Mouse (Mus musculus) lung, adult 2 months (tissue): ENCODE measurements around the gene Trp53bp2. TPM values are rescaled to one million over a fixed set of nuclear protein-coding genes. Genes with fewer than 3 reads are reported as not detected.

ENCODE experiments used
- DNase-seq: peaks from one replicate; pipeline ENCODE4 v3.0.0; 2022
- H3K4me1 ChIP-seq: fragments of 200-500 bp; 2 replicates; pipeline ENCODE4 v1.6.1; 2011; ENCODE audit warnings: low read length; ENCODE audit not compliant: control insufficient read depth, insufficient read depth
- H3K4me3 ChIP-seq: fragments of 200-500 bp; replicated peaks from 2 replicates; pipeline ENCODE3; 2011; ENCODE audit warnings: low read depth, mild to moderate bottlenecking, control low read depth, low read length; ENCODE audit errors: extremely low read depth
- CTCF ChIP-seq: fragments of 200-500 bp; IDR thresholded peaks from 2 replicates; pipeline ENCODE4 v1.5.1; 2011; ENCODE audit warnings: mild to moderate bottlenecking, low read length, control low read depth; ENCODE audit not compliant: insufficient read depth
- POLR2A ChIP-seq: fragments of 200-500 bp; IDR thresholded peaks from 2 replicates; pipeline ENCODE4 v1.6.1; 2011; ENCODE audit warnings: low read depth, mild to moderate bottlenecking, control low read depth, low read length, borderline replicate concordance; ENCODE audit errors: extremely low read depth
- WGBS: fragments of 180-500 bp; shearing (Covaris S2); methylation state at CpG from one replicate; pipeline ENCODE4 v1.1.7; 2018; 5-methylcytosine and 5-hydroxymethylcytosine counted together
- polyA plus RNA-seq: library from polyadenylated mRNA; depleted of rRNA; stranded (reverse); fragments of >200 nt; gene quantifications from 2 replicates; pipeline ENCODE4 v1.2.3, GENCODE M21; 2012; rRNA removed

Trp53bp2 gene
- polyA plus RNA-seq, 1 experiment = 43.0 TPM

GRCm38 (mm10) chr1:182505291-182505690 is 96.3 kb downstream of the Trp53bp2 start:
- Histone ChIP-seq H3K4me1 (peaks cover 50% of the 10 kb centered on the region), H3K4me3 (no peak overlapping the region)
- DNase-seq = no peak
- 73% methylated on average over 3 of the region's 3 CpGs for WGBS
- TF ChIP-seq POLR2A (no peak), CTCF (no peak)

DNA sequence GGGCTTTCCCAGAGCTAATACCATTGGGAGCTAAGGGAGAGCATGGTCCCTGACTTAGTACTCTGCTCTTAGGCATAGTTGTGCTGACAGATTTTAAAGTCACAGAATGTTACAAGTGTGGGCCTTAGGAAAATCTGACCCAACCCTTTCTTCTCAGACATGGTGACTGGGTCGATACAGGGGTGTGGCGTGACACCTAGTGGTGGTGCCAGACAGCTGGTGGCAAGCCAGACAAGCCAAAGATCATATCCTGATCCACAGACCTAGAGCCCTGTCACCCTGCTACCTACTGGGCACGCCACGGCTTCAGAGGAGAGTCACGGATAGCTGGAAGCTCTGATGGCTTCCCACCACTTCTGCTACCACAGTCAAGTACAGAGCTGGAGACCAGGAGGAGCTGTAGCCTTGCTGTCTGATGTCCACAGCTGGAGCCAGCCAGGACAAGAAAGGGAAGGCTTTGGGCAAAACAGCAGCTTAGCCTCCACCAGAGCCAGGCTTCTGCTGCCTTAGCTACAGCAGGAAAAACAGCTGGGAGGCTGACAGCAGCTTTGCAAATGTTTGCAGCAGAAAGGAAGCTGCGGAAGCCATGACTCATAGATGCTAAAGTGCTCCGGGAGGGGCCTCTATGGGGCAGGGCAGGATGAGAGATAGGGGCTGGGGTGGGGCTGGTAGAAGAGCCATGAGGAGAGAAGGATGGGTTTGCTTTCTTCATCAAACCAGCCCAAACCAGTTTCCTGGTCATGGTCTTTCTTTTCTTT is 97.4 kb downstream of the Trp53bp2 start:
- 11% methylated on average over 7 of the region's 7 CpGs for WGBS
- DNase-seq = peak; percentile 59
- TF ChIP-seq CTCF (peak; percentile 59), POLR2A (peak; percentile 52; the same call in 1 of the 2 replicates)
- peaks cover 44% of the 10 kb centered on the region for H3K4me1 ChIP-seq
- no peak overlapping the region for H3K4me3 ChIP-seq

DNA sequence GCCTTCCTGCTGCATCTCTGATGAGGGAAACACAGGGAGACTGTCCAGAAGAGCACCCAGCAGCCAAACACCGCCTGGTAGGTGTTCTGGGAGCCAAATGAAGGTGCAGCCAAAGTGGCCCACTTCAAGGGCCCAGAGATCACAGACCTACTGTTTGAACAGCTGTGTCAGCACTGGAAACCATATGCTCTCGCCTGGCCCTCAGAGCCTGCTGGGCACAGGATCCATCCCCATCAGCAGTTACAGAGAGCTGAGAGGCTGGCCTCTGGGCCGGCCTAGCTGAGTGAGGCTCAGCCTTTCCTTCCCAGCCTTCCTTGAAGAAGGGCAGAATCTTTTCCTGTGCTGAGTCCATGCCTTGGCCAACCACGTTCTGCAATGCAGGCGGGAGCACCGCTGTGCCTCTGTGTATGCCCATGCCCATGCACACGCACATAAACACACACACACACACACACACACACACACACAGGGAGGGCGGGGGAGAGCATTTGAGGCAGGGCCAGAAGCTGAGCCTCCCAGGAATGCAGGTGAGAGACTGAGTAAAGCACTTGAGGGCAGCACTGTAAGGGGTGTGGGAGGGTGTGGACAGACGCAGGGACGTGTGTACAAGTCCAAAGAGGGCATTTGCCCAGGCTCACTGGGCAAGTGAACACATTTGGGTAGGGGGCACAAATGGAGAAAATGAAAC is 100.3 kb downstream of the Trp53bp2 start:
- 49% methylated on average over 10 of the region's 10 CpGs for WGBS
- H3K4me1 ChIP-seq = peaks cover 40% of the 10 kb centered on the region

GRCm38 (mm10) chr1:182511073-182511472 is 102.1 kb downstream of the Trp53bp2 start:
- Histone ChIP-seq H3K4me3 (no peak overlapping the region), H3K4me1 (peaks cover 38% of the 10 kb centered on the region)
- 56% methylated on average over 2 of the region's 2 CpGs for WGBS
- TF ChIP-seq POLR2A = no peak
- DNase-seq = no peak

More for the DNA sequence above, 100.3 kb downstream of the Trp53bp2 start:
- DNase-seq = peak; percentile 68
- H3K4me3 ChIP-seq = no peak overlapping the region
- TF ChIP-seq CTCF (no peak), POLR2A (0 out of 2 replicates have a peak, but pooled peaks have one; percentile 5)

DNA sequence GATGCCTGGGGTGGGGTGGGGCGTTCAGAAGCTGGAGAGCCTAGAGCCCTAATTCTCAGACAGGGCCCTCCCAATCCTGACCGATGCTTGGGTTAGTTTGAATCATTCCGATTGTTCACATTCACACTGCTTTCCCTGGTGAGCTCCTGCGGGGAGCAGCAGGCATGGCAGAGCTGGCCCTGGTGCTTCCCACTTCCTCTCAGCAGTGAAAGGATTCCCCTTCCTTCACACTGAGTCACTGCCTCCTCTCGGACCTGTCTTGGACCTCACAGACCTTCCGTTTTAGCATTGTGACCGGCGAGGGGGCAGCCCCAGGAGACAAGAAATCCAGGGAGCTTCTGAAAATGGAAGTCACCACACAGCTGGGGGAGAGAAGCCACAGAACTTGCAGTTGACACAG is 102.8 kb downstream of the Trp53bp2 start:
- DNase-seq = no peak
- WGBS = 50% methylated on average over 8 of the region's 8 CpGs
- no peak for TF ChIP-seq CTCF
- Histone ChIP-seq H3K4me1 (peaks cover 34% of the 10 kb centered on the region), H3K4me3 (no peak overlapping the region)

Other genes starting within 250 kb of the Trp53bp2 start
- gene Vmn1r1, start 244.7 kb upstream of the Trp53bp2 start, polyA plus RNA-seq = not detected in 2 replicates
- gene Degs1, start 126.4 kb upstream of the Trp53bp2 start, polyA plus RNA-seq = 67.2 and 114 TPM in 2 replicates
- gene Fbxo28, start 67.5 kb upstream of the Trp53bp2 start, polyA plus RNA-seq = 9.0 and 11.2 TPM in 2 replicates
- 69.0 and 71.5 TPM in 2 replicates for gene Capn2, start 108.4 kb downstream of the Trp53bp2 start, polyA plus RNA-seq
- 0.26 TPM in 2 replicates for gene Capn8, start 155.8 kb downstream of the Trp53bp2 start, polyA plus RNA-seq